Mouse (Mus musculus): ENCODE data around the gene Park7.

DNA sequence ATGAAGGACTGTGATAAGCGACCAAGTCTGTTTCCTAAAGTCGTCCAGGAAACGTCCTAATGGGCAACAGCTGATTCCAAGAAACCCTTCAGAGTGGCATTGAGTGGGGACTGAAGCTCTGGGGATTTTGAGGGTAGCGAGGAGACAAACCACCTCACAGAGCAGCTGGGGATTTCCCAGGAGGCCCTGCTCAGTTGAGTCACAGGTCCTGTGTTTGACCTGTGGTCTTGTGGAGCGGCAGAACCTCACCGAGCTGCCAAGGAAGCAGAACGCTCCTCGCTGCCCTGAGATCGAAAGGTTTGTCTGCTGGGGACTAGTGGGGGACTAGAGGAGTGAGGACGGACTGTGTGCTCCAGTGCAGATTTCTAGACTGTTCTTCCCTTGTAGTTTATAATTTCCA is 13.6 kb upstream of the Park7 start:
- TF ChIP-seq CTCF (IDR thresholded peaks at IDR 0.05) (no peak), EP300 (IDR thresholded peaks at IDR 0.05; ENCODE audit: insufficient read depth, low read depth, low read length) (no peak), POLR2A (IDR thresholded peaks at IDR 0.05; ENCODE audit: insufficient read depth, low read depth, low read length) (no peak)
